Mouse (Mus musculus): ENCODE results near the gene Aspdh.

- TF ChIP-seq POLR2A (IDR thresholded peaks at IDR 0.05; ENCODE audit: insufficient read length, low read depth) (no peak), TCF12 (IDR thresholded peaks at IDR 0.05; ENCODE audit: insufficient read depth, poor library complexity, severe bottlenecking) (no peak), MAX (IDR thresholded peaks at IDR 0.05; ENCODE audit: low read depth) (no peak), USF1 (IDR thresholded peaks at IDR 0.05; ENCODE audit: low read depth) (no peak), MYOG (IDR thresholded peaks at IDR 0.05; ENCODE audit: control insufficient read depth in 1 of 3, insufficient read depth in 1 of 3, insufficient read length in 2 of 3, low read depth in 2 of 3) (no peak), POLR2AphosphoS2 (IDR thresholded peaks at IDR 0.05; ENCODE audit: insufficient read length, low read depth) (no peak)
Measured at GRCm38 (mm10) chr7:44434089-44434488, 31.1 kb upstream of the Aspdh start.

Measured in myocyte (in vitro differentiated cells).